Mouse (Mus musculus) CH12.LX (cell line): ENCODE data around the gene Gpr22. TPM values are rescaled to one million over a fixed set of nuclear protein-coding genes. Genes with fewer than 3 reads are reported as not detected.
A peak's percentile ranks its signal among the peaks of the same experiment; 100 is the strongest.

ENCODE experiments used
- DNase-seq: peaks from one replicate; pipeline ENCODE4 v3.0.0-alpha.2; 2013; ENCODE audit errors: extremely low read depth
- H3K27ac ChIP-seq: 2 replicates; pipeline ENCODE4 v1.5.1; 2012; ENCODE audit warnings: low read depth, mild to moderate bottlenecking, control low read depth, moderate library complexity; ENCODE audit not compliant: insufficient read depth
- H3K27me3 ChIP-seq: replicated peaks from 2 replicates; pipeline ENCODE3; 2012; ENCODE audit warnings: inconsistent platforms
- H3K36me3 ChIP-seq, 2 experiments: replicated peaks in 1 of 2; 2 replicates each; pipeline versions ENCODE3 to v1.6.1; 2012; ENCODE audit warnings: inconsistent platforms in 1 of 2, low read length in 1 of 2, mild to moderate bottlenecking in 1 of 2, mixed read lengths in 1 of 2, moderate library complexity in 1 of 2; ENCODE audit not compliant: control insufficient read depth in 1 of 2, insufficient read depth in 1 of 2
- H3K4me1 ChIP-seq, 2 experiments: 2 replicates each; pipeline ENCODE4 v1.6.1; 2012; ENCODE audit warnings: inconsistent platforms in 1 of 2, moderate library complexity in 1 of 2; ENCODE audit not compliant: insufficient read depth in 2 of 2, control insufficient read depth in 1 of 2
- H3K4me2 ChIP-seq: 2 replicates; pipeline ENCODE4 v1.6.1; 2012; ENCODE audit warnings: low read depth, mild to moderate bottlenecking, control low read depth; ENCODE audit not compliant: poor library complexity, insufficient read depth, severe bottlenecking
- H3K4me3 ChIP-seq, 3 experiments: fragments of 150-350 bp in 1 of 3; sonication (generic) in 1 of 3; replicated peaks in 1 of 3; 2 replicates each; pipeline versions ENCODE3 to v1.5.1; 2011 to 2012; ENCODE audit warnings: low read depth in 2 of 3, low read length in 2 of 3, mild to moderate bottlenecking in 2 of 3, moderate library complexity in 2 of 3, control low read depth in 1 of 3, improper control_type of control experiment in 1 of 3, inconsistent platforms in 1 of 3, mixed read lengths in 1 of 3; ENCODE audit not compliant: poor library complexity in 1 of 3
- H3K79me2 ChIP-seq: replicated peaks from 2 replicates; pipeline ENCODE4 v1.6.1; 2012; ENCODE audit warnings: mild to moderate bottlenecking, moderate library complexity; ENCODE audit not compliant: control insufficient read depth, poor library complexity, insufficient read depth, severe bottlenecking; ENCODE audit errors: extremely low read depth
- H3K9ac ChIP-seq: 2 replicates; pipeline ENCODE4 v1.6.1; 2012; ENCODE audit warnings: low read depth, mild to moderate bottlenecking, control low read depth, moderate library complexity; ENCODE audit not compliant: insufficient read depth
- H3K9me3 ChIP-seq: replicated peaks from 2 replicates; pipeline ENCODE3; 2012; ENCODE audit warnings: low read length, inconsistent platforms, mixed read lengths
- CHD1 ChIP-seq: IDR thresholded peaks from 2 replicates; pipeline ENCODE4 v1.6.1; 2012; ENCODE audit warnings: low read depth, low read length, improper control_type of control experiment, inconsistent platforms
- CHD2 ChIP-seq: IDR thresholded peaks from 2 replicates; pipeline ENCODE4 v1.6.1; 2011; ENCODE audit warnings: low read length, improper control_type of control experiment
- CTCF ChIP-seq, 2 experiments: IDR thresholded peaks in 1 of 2; conservative IDR thresholded peaks in 1 of 2; 2 replicates each; pipeline ENCODE4 v1.5.1; 2011 to 2012; ENCODE audit warnings: low read depth in 2 of 2, low read length in 2 of 2, improper control_type of control experiment in 1 of 2, inconsistent platforms in 1 of 2, mild to moderate bottlenecking in 1 of 2, moderate library complexity in 1 of 2
- E2F4 ChIP-seq: IDR thresholded peaks from 2 replicates; pipeline ENCODE4 v1.6.1; 2011; ENCODE audit warnings: low read depth, low read length, improper control_type of control experiment; ENCODE audit not compliant: insufficient replicate concordance
- ELF1 ChIP-seq: IDR thresholded peaks from 2 replicates; pipeline ENCODE4 v1.6.1; 2014; ENCODE audit warnings: low read depth, mild to moderate bottlenecking, inconsistent platforms, low read length, improper control_type of control experiment
- GABPA ChIP-seq: IDR thresholded peaks from 2 replicates; pipeline ENCODE4 v1.6.1; 2012; ENCODE audit warnings: low read depth, low read length, improper control_type of control experiment, inconsistent platforms; ENCODE audit not compliant: insufficient replicate concordance
- HCFC1 ChIP-seq: IDR thresholded peaks from 2 replicates; pipeline ENCODE4 v1.6.1; 2012; ENCODE audit warnings: low read depth, mild to moderate bottlenecking, inconsistent platforms, low read length, improper control_type of control experiment
- IRF4 ChIP-seq: IDR thresholded peaks from 2 replicates; pipeline ENCODE4 v1.6.1; 2014; ENCODE audit warnings: low read depth, mild to moderate bottlenecking, inconsistent platforms, low read length, improper control_type of control experiment
- JUN ChIP-seq: IDR thresholded peaks from 2 replicates; pipeline ENCODE4 v1.6.1; 2011; ENCODE audit warnings: low read depth, mild to moderate bottlenecking, low read length, improper control_type of control experiment, moderate library complexity; ENCODE audit not compliant: insufficient read depth
- KAT2A ChIP-seq: IDR thresholded peaks from 2 replicates; pipeline ENCODE4 v1.6.1; 2012; ENCODE audit warnings: low read length, improper control_type of control experiment, inconsistent platforms; ENCODE audit not compliant: insufficient replicate concordance
- MAFK ChIP-seq: IDR thresholded peaks from 2 replicates; pipeline ENCODE4 v1.6.1; 2011; ENCODE audit warnings: low read length, improper control_type of control experiment; ENCODE audit not compliant: insufficient replicate concordance
- MEF2A ChIP-seq: IDR thresholded peaks from 2 replicates; pipeline ENCODE4 v1.6.1; 2014; ENCODE audit warnings: low read depth, mild to moderate bottlenecking, inconsistent platforms, low read length, improper control_type of control experiment, borderline replicate concordance
- MXI1 ChIP-seq: IDR thresholded peaks from 2 replicates; pipeline ENCODE4 v1.6.1; 2011; ENCODE audit warnings: mild to moderate bottlenecking, low read depth, low read length, improper control_type of control experiment
- MYC ChIP-seq: IDR thresholded peaks from 2 replicates; pipeline ENCODE4 v1.6.1; 2011; ENCODE audit warnings: low read depth, mild to moderate bottlenecking, improper control_type of control experiment, low read length
- NELFE ChIP-seq: IDR thresholded peaks from 2 replicates; pipeline ENCODE4 v1.6.1; 2011; ENCODE audit warnings: low read depth, low read length, improper control_type of control experiment
- PAX5 ChIP-seq: IDR thresholded peaks from 2 replicates; pipeline ENCODE4 v1.6.1; 2012; ENCODE audit warnings: low read length, inconsistent platforms, mixed read lengths
- POLR2A ChIP-seq: IDR thresholded peaks from 2 replicates; pipeline ENCODE4 v1.6.1; 2011; ENCODE audit warnings: low read depth, mild to moderate bottlenecking, improper control_type of control experiment, low read length
- RCOR1 ChIP-seq: conservative IDR thresholded peaks from 2 replicates; pipeline ENCODE4 v1.6.1; 2012; ENCODE audit warnings: low read depth, mild to moderate bottlenecking, inconsistent platforms, low read length, improper control_type of control experiment
- SIN3A ChIP-seq: IDR thresholded peaks from 2 replicates; pipeline ENCODE4 v1.6.1; 2012; ENCODE audit warnings: low read length, improper control_type of control experiment, inconsistent platforms
- SMC3 ChIP-seq: IDR thresholded peaks from 2 replicates; pipeline ENCODE4 v1.6.1; 2011; ENCODE audit warnings: low read depth, low read length, improper control_type of control experiment
- TCF12 ChIP-seq: IDR thresholded peaks from 2 replicates; pipeline ENCODE4 v1.6.1; 2014; ENCODE audit warnings: low read depth, mild to moderate bottlenecking, inconsistent platforms, low read length, improper control_type of control experiment
- UBTF ChIP-seq: IDR thresholded peaks from 2 replicates; pipeline ENCODE4 v1.6.1; 2012; ENCODE audit warnings: low read depth, mild to moderate bottlenecking, inconsistent platforms, low read length, improper control_type of control experiment, moderate library complexity
- USF1 ChIP-seq: IDR thresholded peaks from 2 replicates; pipeline ENCODE4 v1.6.1; 2014; ENCODE audit warnings: low read depth, mild to moderate bottlenecking, inconsistent platforms, low read length, improper control_type of control experiment
- ZKSCAN1 ChIP-seq: IDR thresholded peaks from 2 replicates; pipeline ENCODE4 v1.6.1; 2012; ENCODE audit warnings: low read depth, inconsistent platforms, low read length, improper control_type of control experiment, borderline replicate concordance
- ZNF384 ChIP-seq: IDR thresholded peaks from 2 replicates; pipeline ENCODE4 v1.6.1; 2012; ENCODE audit warnings: low read depth, low read length, improper control_type of control experiment, inconsistent platforms
- dilution Hi-C: fragments of 300-500 bp; cut with MboI; formaldehyde crosslinking; loops from 2 replicates; pipeline ENCODE4 v1.14.3; 2020; ENCODE audit warnings: low sequenced_read_pairs; ENCODE audit not compliant: extremely low pct_unique_long_range_greater_than_20kb, extremely low pct_ligation_motif_present
- in situ Hi-C: fragments of 300-500 bp; cut with MboI; formaldehyde crosslinking; loops from 3 replicates; pipeline ENCODE4 v1.14.3; 2019; ENCODE audit warnings: low sequenced_read_pairs, low pct_ligation_motif_present, low pct_unique_long_range_greater_than_20kb, mixed read lengths
- polyA plus RNA-seq: library from polyadenylated mRNA; unstranded; fragments of >175 nt; gene quantifications from 2 replicates; pipeline ENCODE4 v1.2.1, GENCODE M21; 2012; ENCODE audit warnings: low read depth; ENCODE audit not compliant: insufficient read length
- total RNA-seq, 2 experiments: library from RNA; depleted of rRNA; stranded (reverse); fragments of 300-350 nt in 1 of 2; fragments of >200 nt in 1 of 2; gene quantifications; 2 replicates each; pipeline ENCODE4 v1.2.3; 2012 to 2014

Gene Gpr22
- total and polyA plus RNA-seq, 3 experiments: not detected

- DNase-seq: no peak
- Histone ChIP-seq H3K4me2 (no peak overlapping the region), H3K79me2 (no peaks in the 10 kb centered on the region), H3K4me3 (no peak overlapping the region)
- in situ Hi-C loops: no loop called here
- TF ChIP-seq SMC3 (peak; percentile 18; the same call in 1 of the 2 replicates), MXI1 (no peak)
- TF ChIP-seq, all 38 proteins: peak for 1
- Histone ChIP-seq H3K9ac (no peak overlapping the region), H3K27ac (no peak overlapping the region), H3K9me3 (no peaks in the 10 kb centered on the region), H3K27me3 (no peaks in the 10 kb centered on the region), H3K36me3 (peaks cover 0 to under 1% of the 10 kb centered on the region in 2 experiments), H3K4me1 (peaks cover 2 to 7% of the 10 kb centered on the region in 2 experiments; a peak in 2 of 4 replicates)
- dilution Hi-C loops: no loop called here
Measured at GRCm38 (mm10) chr12:31703904-31704303, 9.8 kb downstream of the Gpr22 start.

GRCm38 (mm10) chr12:31701411-31701810, 12.3 kb downstream of the Gpr22 start:
- Histone ChIP-seq H3K79me2 (no peaks in the 10 kb centered on the region), H3K4me1 (peaks cover 2 to 7% of the 10 kb centered on the region in 2 experiments; a peak in 2 of 4 replicates), H3K4me3 (no peak overlapping the region), H3K36me3 (peaks cover 2 to 8% of the 10 kb centered on the region in 2 experiments), H3K27me3 (no peaks in the 10 kb centered on the region), H3K4me2 (no peak overlapping the region), H3K9me3 (no peaks in the 10 kb centered on the region), H3K27ac (no peak overlapping the region), H3K9ac (no peak overlapping the region)
- dilution Hi-C loops (no loop called here), in situ Hi-C loops (no loop called here)
- DNase-seq: no peak
- TF ChIP-seq ZNF384 (no peak), MXI1 (no peak), GABPA (no peak), MAFK (no peak), RCOR1 (no peak), SIN3A (no peak), SMC3 (no peak), KAT2A (no peak), MEF2A (no peak), CTCF (conservative IDR thresholded peaks at IDR 0.05 in 1 of 2, IDR thresholded peaks at IDR 0.05 in 1 of 2; ENCODE audit: low read depth in 2 of 2, low read length in 2 of 2) (no peak), JUN (no peak), UBTF (no peak)

- Histone ChIP-seq H3K9me3 (no peaks in the 10 kb centered on the region), H3K27me3 (no peaks in the 10 kb centered on the region), H3K36me3 (peaks cover 2 to 8% of the 10 kb centered on the region in 2 experiments), H3K79me2 (no peaks in the 10 kb centered on the region), H3K4me1 (peaks cover 2 to 7% of the 10 kb centered on the region in 2 experiments; a peak in 2 of 4 replicates), H3K4me3 (no peak overlapping the region), H3K4me2 (no peak overlapping the region), H3K9ac (no peak overlapping the region), H3K27ac (no peak overlapping the region)
- dilution Hi-C loops: no loop called here
- in situ Hi-C loops: no loop called here
- DNase-seq: no peak
- TF ChIP-seq PAX5 (no peak), ZKSCAN1 (no peak), POLR2A (no peak), NELFE (no peak), CHD1 (no peak), RCOR1 (no peak), JUN (no peak), USF1 (no peak), MAFK (no peak), MYC (no peak), ELF1 (no peak), IRF4 (no peak), CHD2 (no peak), CTCF (conservative IDR thresholded peaks at IDR 0.05 in 1 of 2, IDR thresholded peaks at IDR 0.05 in 1 of 2; ENCODE audit: low read depth in 2 of 2, low read length in 2 of 2) (no peak), HCFC1 (no peak), TCF12 (no peak), E2F4 (no peak)
Measured at GRCm38 (mm10) chr12:31700623-31701347, 13.0 kb downstream of the Gpr22 start.
